Mouse (Mus musculus) spleen, postnatal 4 days (tissue): ENCODE measurements around the gene BC005624.
"Not testable (repeated sequence)": the region's sequence is repeated elsewhere in the genome, so short reads cannot be mapped to it uniquely, and the experiment has no call there.

Experiments used
- DNase-seq, 2 experiments: peaks; one replicate each; pipeline ENCODE4 v3.0.0; 2022; ENCODE audit warnings: low spot score in 2 of 2

BC005624 gene

DNA sequence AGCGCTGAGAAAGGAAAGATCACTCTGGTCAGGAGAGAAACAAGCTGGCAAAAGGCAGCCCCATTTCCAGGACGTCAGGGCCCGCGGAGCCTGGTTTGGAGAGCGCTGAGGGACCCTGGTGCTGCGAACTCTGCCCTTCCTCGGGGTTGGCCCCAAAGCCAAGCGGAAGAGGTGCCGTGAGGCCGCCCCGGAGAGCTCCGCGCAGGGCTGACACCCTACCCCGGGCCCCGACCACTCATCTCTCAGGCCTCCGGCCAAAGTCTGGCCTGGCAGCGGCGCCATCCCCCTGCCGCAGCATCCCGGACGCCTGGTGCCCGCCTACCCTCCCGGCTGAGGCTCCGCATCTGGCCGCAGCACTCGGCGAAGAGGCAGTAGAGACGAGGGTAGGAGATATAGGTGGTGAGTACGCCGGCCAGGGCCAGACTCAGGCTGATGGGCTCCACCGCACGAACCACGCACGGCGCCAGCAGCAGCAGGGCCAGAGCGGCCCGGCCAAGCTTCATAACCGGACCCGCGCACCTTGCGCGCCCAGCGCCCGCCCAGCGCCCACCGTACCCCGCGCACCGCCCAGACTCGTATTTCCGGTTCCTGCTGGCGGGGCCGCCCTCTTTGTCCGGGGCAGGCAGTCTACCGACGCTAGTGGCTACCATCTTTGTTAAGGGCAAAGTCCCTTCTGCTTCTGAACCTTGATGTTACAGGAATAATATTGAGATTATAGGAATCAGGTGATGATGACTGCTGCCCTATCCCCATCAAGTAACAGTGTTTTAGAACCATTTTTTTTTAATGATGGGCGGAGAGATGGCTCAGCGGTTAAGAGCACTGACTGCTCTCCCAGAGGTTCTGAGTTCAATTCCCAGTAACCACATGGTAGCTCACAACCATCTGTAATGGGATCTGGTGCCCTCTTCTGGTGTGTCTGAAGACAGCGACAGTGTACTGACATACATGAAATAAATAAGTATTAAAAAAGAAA, 14.4 kb downstream of the BC005624 start, which contains the start of gene Tor1a:
Tor1a (minus strand) TSS at position 582 of the 976 bp plus-strand sequence.
- DNase-seq = peak; percentile 87 to 93

DNA sequence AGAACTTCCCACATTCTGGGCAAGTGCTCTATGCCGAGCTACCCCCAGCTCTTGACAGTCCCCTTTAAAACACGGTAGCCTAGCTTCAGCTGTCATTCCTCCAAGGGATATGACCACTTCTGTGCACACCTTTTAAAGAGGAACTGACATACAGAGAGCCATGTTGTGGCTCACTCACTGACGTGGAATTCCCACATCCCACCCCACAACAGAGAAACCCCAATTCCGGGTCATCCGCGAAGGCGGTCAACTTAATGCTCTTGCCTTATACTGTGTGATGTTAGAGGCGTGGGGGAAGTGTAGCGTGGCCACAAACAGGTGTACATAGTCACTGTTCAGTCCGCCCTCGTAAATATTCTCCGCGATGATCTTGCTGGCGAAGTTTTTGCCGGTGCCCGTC, 15.2 kb downstream of the BC005624 start:
- no peak for DNase-seq

DNA sequence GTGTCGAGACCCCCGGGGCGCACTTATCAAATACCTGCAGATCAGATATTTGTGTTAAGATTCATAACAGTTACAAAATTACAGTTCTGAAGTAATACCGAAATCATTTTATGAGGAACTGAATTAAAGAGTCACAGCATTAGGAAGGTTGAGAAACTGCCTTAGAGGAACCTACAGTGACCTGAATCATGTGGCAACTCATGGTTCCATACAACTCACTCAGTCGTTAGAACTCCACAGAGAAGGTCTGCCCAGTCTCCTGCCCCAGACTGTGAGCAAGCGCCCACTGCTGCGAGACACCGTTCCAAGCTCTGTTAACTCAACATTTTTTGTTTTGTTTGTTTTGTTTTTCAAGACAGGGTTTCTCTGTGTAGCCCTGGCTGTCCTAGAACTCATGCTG, 16.4 kb downstream of the BC005624 start:
- DNase-seq = no peak

DNA sequence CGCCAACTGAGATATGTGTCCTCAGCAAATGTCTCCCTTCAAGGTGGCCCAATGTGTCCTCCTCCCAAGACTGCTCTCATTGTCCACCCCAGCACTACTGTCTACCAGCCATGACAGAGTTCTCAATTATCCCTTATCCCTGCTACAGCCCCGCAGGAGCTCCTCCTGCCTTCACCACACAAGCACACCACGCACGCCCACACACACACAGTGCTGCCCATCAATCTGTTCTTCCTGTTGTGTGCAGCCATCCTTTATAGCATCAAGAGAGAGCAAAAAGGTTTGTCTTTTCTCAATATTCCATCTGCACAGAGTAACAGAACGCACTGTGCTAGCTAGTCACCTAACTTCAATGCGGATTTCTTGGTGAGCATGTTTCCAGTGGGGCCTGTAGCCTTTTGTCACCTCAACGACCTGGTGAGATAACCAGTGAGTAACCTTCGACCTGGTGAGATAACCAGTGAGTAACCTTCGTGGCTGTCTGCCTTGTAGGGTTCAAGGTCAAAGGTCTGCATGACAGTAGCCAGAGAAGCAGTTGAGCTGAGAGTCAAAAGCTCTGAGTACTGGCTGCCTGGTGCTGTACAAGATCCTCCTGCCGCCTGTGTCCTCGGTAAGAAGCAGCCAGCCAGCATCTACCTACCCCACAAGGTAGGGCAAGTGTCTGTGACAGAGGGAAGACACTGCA, 19.3 kb downstream of the BC005624 start:
- DNase-seq = no peak

DNA sequence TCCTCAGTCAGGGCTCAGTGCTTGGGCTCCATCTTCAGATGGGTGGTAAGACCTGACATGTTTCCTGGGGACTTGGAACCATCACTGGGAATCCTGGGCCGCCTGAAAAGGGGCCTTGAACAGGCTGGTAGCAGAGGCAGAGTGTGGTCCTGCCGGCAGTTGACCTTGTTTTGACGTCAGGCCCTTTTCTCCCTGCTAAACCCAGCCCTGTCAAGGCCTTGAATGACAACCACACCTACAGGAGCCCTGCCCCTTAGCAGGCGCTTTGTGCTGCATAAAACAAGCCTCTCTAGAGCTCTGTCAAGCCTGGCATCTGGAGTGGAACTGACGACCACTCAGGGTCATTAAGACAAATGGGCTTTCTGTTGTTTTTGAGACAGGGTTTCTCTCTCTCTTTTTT, 22.1 kb downstream of the BC005624 start:
- no peak for DNase-seq

DNA sequence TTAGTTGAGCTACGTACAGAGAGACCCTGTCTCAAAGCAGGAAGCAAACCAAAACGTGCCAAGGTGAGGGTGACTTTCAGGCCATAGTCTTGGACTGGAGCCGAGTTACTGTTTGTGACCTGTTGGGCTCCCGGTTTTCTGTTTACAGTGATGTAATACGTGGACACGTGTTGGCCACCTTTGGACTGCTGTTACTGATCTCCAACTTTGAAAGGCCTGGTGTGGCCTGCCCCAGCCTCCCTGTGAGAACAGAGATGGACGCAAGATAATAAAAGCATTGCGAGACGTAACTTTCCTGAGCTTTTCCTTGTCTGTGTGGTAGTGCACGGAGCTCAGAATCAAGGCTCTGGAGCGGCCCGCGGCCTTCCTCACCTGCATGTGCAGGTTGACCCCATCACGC, 23.3 kb downstream of the BC005624 start:
- DNase-seq = no peak

DNA sequence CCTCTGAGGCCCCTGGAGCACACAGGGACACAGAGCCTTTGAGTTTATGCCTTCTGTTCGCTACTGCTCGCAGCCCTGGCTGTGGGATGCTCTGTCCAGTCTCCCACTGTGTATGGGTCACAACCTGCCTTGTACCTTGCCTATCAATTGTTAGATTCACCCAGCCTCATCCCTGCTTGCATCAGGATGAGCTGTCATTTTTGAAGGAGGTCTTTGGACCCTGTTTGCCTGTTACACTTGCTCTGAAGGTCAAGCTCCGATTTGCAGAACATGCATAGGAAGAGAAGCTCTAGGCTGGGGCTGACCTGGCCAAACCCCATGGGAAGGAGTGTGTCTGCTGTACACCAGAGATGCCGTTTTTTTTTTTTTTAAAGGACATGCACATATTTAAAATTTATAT, 24.5 kb downstream of the BC005624 start:
- DNase-seq = no peak

DNA sequence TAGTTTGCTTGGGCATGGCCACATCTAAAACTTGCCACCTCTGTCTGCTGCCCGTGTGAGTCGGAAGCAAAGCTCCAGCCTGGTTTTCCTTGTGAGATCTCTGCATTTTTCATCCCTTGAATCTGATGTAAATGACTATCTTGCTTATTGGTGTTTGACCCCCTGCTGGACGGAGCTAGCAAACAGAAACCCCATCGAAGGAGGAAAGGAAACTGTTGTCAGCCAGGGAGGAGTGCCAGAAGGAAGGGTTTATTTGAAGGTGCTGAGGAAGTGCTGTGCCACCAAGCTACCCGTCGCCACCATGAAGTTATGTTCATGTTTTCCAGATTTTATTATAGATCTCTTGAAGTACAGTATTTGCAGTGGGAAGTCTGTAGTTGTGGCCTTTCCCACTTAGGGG, 27.2 kb downstream of the BC005624 start:
- DNase-seq = no peak

DNA sequence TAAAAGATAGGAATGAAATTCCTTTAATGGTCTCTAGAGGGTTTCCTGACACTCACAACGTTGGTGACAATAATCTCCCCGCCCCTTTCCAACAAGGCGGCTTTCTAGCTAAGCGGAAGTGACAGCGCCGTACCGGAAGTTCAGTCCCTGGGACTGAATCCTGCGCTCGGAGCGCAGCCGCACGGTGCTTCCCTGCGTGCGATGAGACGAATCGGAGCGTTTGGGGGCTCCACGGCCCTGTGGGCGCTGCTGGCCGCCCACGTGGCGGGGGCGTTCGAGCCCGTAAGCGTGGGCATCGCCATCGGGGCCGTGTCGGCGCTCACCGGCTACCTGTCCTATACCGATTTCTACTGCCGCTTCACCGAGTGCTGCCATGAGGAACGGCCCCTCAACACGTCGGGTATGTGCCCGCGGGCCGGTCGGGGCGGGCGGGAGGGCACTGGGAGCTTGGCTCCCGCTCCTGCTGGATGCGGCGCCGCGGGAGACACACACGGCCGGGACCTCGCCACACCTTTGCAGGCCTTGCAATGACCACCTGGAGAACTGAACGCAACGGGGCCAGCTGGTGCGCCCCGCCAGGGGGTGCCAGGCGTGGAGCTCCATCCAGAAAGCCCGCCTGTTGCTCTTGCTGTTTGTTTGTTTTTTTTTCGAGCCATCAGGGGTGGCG, 29.0 kb downstream of the BC005624 start, which contains the start of gene Tor1b:
Tor1b (plus strand) TSS at position 136 of the 667 bp plus-strand sequence.
- DNase-seq = peak; percentile 80 to 88

DNA sequence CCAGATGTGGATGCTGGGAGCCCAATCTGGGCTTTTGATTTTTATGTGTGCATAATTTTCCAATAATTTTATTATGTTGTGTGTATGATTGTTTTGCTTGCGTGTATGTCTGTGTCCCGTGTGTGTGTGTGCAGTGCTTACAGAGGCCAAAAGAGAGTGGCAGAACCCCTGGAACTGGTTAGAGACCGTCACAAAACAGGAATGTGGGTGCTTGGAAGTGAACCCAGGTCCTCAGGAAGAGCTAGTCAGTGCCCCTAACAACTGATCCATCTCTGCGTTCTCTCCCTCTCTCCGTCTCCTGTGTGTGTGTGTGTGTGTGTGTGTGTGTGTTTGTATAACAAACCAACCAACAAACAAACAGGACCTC, 29.6 kb downstream of the BC005624 start:
- no peak for DNase-seq

DNA sequence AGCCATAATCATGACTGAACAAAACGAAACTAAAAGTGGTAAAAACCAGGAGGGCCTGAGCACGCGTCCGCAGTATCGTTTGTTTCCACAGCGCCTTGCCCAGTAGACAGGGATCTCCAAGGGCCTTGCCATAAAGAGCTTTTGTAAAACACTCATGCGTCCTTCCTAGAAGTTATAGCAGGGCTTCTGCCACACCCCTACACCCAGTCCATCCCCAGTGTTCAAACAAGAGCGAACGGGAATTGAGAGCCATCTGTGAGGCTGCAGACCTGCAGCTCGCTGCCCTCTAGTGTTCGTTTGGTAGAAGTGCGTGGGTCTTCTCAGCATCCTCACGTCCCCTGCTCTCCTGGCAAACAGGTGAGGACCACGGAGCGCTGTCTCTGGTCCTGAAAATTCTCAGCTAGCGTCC, 39.4 kb downstream of the BC005624 start:
- peak; percentile 63 to 80 for DNase-seq

DNA sequence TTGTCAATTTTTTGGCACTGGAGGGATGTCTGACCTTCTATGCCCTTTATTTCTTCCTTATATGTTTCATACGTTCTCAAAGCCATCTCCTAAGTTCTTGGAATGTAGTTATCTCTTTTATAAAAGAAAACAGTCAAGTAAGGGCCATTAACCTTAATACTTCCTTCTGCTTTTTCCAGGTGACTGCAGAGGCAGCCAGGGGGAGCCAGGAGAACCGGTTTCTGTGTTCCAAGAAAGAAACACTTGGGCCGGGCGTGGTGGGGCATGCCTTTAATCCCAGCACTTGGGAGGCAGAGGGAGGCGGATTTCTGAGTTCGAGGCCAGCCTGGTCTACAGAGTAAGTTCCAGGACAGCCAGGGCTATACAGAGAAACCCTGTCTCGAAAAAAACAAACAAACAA, 39.9 kb downstream of the BC005624 start:
- DNase-seq = not testable (repeated sequence)

DNA sequence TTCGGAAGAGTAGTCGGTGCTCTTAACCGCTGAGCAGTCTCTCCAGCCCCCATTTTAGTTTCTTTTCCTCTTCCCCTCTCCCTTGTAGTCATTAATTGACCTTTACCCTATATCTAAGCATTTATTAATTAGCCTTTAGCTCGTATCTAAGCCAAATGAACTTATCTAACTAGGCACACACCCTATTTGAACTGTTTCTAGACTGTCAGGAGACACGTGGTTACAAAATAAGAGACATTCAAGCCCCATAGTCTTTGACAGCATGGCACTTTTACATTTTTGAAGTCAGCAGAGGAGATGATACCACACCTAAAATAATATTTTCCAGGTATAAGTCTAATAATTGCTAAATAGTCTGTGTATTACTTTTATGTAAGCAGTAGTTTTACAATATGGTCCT, 40.4 kb downstream of the BC005624 start:
- no peak for DNase-seq

DNA sequence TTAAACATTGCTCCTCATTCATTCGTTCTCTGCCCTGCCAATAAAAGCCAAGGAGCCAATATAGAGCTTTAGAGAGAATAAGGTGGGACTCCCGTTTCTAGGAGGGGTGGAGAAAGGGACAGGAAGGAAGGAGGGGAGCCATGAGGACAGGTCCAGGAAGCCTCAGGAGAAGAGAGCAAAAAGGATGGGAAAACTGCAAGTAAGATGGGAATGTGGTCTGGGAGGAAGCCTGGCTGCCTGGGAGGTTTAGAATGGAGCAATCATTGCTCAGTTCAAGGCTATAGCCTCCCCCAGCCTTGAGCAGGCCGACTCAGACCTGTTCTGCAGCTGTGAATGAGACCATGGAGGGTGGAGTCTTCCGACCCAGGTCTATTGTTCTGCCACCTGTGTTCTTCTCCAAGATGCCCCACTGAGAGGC, 43.4 kb downstream of the BC005624 start:
- DNase-seq = no peak

DNA sequence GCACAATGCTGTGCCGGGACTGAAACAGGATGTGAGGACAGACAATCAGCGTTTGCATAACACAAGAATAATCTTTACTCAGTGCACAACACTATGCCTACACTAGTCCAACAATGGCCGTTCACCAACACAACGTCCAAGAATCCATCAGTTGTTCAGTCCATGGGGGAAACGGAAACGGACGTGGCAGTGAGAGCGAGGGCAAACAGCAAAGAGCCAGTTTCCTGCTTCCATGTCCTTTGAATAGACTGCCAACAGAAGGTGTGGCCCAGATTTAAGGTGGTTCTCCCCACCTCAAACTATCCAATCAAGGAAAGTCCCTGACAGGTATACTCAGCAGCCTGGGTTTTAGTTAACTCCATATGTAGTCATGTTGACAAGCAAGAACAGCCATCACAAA, 44.3 kb downstream of the BC005624 start:
- DNase-seq = no peak

DNA sequence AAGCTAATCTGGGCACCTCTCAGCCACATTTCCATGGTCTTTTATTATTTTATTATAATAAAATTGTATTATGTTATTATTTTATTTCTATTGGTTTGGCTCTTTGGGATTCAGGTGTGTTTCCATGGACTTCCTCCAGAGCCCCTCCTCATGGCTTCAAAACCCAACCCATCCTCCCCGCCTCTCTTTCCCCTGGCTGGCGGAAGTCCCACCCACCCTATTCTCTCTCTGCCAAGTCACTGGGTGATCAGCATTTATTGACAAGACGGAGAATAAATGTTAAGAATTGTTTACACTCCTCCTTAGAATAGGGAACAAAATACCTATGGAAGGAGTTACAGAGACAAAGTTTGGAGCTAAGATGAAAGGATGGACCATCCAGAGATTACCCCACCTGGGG, 45.2 kb downstream of the BC005624 start:
- no peak for DNase-seq

DNA sequence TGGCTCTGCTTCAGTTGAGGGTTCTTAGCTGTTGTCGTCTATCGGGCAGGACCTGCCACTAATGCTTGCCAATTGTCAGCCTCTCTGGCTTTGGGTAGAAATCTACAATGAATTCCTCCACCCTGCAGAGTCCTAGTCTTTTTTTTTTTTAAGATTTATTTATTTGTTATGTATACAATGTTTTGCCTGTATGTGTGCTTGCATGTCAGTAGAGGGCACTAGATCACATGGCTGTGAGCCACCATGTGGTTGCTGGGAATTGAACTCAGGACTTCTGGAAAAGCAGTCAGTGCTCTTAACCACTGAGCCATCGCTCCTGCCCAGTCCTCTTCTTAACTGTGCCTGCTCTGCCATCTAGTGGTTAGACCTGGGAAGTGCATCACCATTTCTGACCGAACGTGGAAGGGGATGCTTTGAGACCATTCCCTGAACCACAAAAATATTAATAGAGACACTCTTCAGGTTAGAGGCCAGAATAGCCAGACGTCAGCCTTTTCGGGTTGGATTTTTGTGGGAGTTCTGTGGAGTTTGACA, 48.0 kb downstream of the BC005624 start:
- DNase-seq = peak; percentile 71 to 87

DNA sequence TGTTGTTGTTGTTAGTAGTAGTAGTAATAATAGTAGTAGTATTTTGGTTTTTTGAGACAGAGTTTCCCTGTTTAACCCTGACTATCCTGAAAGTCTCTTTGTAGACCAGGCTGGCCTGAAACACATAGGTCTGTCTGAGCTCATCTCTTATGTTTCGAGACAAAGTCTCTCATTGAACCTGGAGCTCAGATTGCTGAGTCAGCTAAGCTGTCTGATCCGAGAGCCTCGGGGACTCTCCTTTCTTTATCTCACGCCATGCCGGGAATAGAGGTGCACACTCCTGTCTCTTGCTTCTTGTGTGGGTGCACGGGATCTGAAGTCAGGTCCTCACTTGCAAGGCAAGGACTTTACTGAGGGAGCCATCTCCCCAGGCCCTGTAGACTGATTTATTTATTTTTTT, 49.0 kb downstream of the BC005624 start:
- no peak for DNase-seq

DNA sequence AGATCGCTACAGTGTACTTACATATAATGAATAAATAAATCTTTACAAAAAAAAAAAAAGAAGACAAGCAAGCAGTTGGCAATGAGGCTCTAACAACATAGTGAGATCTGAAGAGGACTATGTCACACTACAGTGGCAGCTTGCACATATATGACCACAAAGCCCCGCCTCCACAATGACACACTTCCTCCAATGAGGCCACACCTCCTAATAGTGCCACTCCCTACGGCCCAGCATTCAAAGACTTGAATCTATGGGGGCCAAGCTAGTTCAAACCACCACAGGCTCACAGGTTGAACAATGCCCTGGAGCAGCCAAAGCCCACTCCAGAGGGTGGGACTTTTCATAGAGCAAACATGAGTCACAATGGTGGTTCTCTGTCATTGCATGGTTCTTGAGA, 50.1 kb downstream of the BC005624 start:
- DNase-seq = no peak

DNA sequence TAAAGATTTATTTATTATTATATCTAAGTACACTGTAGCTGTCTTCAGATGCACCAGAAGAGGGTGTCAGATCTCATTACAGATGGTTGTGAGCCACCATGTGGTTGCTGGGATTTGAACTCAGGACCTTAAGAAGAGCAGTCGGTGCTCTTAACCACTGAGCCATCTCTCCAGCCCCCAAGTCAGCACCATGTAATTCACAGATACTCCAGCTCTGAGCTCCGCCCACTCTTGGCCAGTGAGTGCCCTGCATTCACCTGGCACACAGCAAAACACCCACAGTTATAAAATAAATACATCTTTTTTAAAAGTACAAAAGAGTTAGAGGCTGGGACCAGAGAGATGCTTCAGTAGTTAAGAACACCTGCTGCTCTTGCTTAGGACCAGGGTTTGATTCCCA, 51.2 kb downstream of the BC005624 start:
- DNase-seq = not testable (repeated sequence)

DNA sequence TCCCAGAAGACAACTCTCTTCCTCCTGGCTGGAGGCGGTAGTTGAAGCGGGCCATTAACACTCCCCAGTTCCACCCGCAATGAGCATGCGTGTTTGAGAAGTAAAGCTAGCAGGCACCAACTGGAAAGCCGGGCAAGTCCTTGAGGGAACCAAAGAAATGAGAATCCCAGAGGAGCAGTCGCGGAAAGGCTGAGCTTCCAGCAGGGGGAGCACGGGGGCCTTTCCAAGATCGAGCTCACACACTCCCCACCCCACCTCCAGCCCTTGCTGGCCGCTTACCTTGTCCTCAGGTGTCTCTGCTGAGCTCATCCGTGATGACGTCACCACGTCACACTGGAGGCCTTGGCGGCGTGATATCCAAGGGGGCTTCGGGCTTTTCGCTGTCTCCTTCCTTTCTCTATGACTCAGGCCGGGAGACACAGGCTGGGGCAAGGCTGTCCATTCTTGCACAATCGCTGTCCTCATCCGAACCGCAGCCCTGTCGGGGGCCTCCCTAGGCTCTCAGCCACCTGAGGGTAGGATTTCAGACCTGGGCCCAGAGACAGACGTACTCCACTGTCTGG, 52.4 kb downstream of the BC005624 start, which contains the start of gene Ptges:
Ptges (minus strand) TSS at position 381 of the 563 bp plus-strand sequence.
- DNase-seq = peak; percentile 58 to 81
